Mouse (Mus musculus): Measurements from ENCODE around the gene Olfr325.

DNA sequence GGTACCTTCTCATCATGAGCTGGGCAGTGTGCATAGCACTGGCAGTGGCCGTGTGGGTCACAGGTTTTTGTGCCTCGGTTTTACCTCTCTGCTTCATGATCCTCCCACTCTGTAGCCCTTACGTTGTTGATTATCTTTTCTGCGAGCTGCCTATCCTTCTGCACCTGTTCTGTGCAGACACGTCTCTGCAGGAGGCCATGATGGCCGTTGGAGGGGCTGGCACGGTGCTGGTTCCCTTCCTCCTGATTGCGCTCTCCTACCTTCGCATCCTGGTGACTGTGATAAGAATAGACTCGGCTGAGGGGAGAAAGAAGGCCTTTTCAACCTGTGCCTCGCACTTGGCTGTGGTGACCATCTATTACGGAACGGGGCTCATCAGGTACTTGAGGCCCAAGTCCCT, 20.3 kb downstream of the Olfr325 start:
- TF ChIP-seq POLR2A (IDR thresholded peaks at IDR 0.05; ENCODE audit: low read depth, low read length) (no peak), CTCF (IDR thresholded peaks at IDR 0.05; ENCODE audit: extremely low read depth, insufficient read length, insufficient replicate concordance, low read depth, low read length) (no peak)
